8 mouse cellular contexts compared by ENCODE assay signal in genomic region chr15:98662567-98663545, GRCm38 (mm10). TPM values are rescaled to one million over a fixed set of nuclear protein-coding genes. Genes with fewer than 3 reads are reported as not detected.
DNase-seq lines count a peak whose midpoint lies in the region; ATAC-seq lines count a peak whose summit lies in the region.

Ddx23 (minus strand) TSS chr15:98662894.

- H3K27me3 ChIP-seq in hindbrain, embryonic 11.5 days (ENCODE audit: control insufficient read depth, insufficient read depth, low read length): no peaks in the 10 kb centered on the region

- H3K4me2 ChIP-seq in hindbrain, embryonic 11.5 days (replicated peaks; ENCODE audit: low read depth, low read length): peak within 1 kb of the TSS; percentile 68

- peak; percentile 98 for ATAC-seq in hindbrain, embryonic 11.5 days (ENCODE audit: low FRiP score)

- H3K4me3 ChIP-seq in hindbrain, embryonic 11.5 days (ENCODE audit: low read depth, low read length): peak within 1 kb of the TSS; percentile 70

- no peaks in the 10 kb centered on the region for H3K9me3 ChIP-seq in hindbrain, embryonic 11.5 days (ENCODE audit: control insufficient read depth, low read length)

- peak within 1 kb of the TSS; percentile 86 for H3K9ac ChIP-seq in hindbrain, embryonic 11.5 days (ENCODE audit: low read depth, low read length)

- peak; percentile 96 for DNase-seq in Muller cell, postnatal 12 days (ENCODE audit: inconsistent ontology term)
- DNase-seq in cerebellum, adult 9-11 months: peak; percentile 95
- DNase-seq in frontal cortex, adult 2 months (ENCODE audit: extremely low spot score in 1 of 2, low spot score in 1 of 2): peak; percentile 95 to 98
- DNase-seq in hindbrain, embryonic 11.5 days (ENCODE audit: low spot score): peak; percentile 97
- DNase-seq in layer of hippocampus, postnatal 10 days (ENCODE audit: low spot score in 2 of 2): peak; percentile 95
- DNase-seq in lung, postnatal 10 days: peak; percentile 98
- peak; percentile 93 for DNase-seq in ovary, postnatal 36 days (ENCODE audit: low spot score)
- DNase-seq in thymus, postnatal 25 days: peak; percentile 95

- peaks cover 4% of the 10 kb centered on the region for H3K36me3 ChIP-seq in hindbrain, embryonic 11.5 days (ENCODE audit: control insufficient read depth, insufficient read depth, low read length)

- 5% methylated on average over 46 of the region's 48 CpGs for WGBS in hindbrain, embryonic 11.5 days

- H3K4me1 ChIP-seq in hindbrain, embryonic 11.5 days (replicated peaks; ENCODE audit: control insufficient read depth, insufficient read depth, low read length): no peaks in the 10 kb centered on the region

- H3K27ac ChIP-seq in hindbrain, embryonic 11.5 days (ENCODE audit: low read depth, low read length): peak within 1 kb of the TSS; percentile 70

RNA-seq across cellular contexts. Expression of gene Ddx23, which starts in this region (rescaled TPM):
- 56.2 and 63.3 TPM in 2 replicates for polyA plus RNA-seq in frontal cortex, adult 2 months (2012; rRNA removed)
- polyA plus RNA-seq in hindbrain, embryonic 11.5 days (2014; fragmentation: Nextera tagmentation; extraction: Ambion mirVana): 21.7 and 33.0 TPM in 2 replicates
- total RNA-seq in layer of hippocampus, postnatal 10 days (2021): 10 to 100 TPM; 78.3 to 81.4 TPM

Comparison
In these comparisons a context has a peak if more than half of its experiments do, and no peak if none do; other contexts are left out.
1. Peak in every context shown above with its lines: DNase-seq, ATAC-seq, H3K4me3 ChIP-seq and H3K27ac ChIP-seq.